Mouse (Mus musculus) kidney, embryonic 16.5 days (tissue): Measurements from ENCODE around the gene Ccdc69. TPM values are rescaled to one million over a fixed set of nuclear protein-coding genes. Genes with fewer than 3 reads are reported as not detected.

Source experiments
- ATAC-seq: fragments of 200-750 bp; cut with Nextera tagmentation; 2 replicates; pipeline ENCODE4 v1.8.0; 2017; ENCODE audit warnings: moderate TSS enrichment; ENCODE audit not compliant: low FRiP score, low TSS enrichment
- H3K27ac ChIP-seq: fragments of 300-500 bp; sonication (generic); 2 replicates; pipeline ENCODE4 v1.5.1; 2014; ENCODE audit warnings: low read length
- H3K27me3 ChIP-seq: fragments of 300-500 bp; sonication (generic); 2 replicates; pipeline ENCODE4 v1.6.1; 2014; ENCODE audit warnings: low read length, control low read depth, mixed read lengths; ENCODE audit not compliant: insufficient read depth
- H3K36me3 ChIP-seq: fragments of 300-500 bp; sonication (generic); 2 replicates; pipeline ENCODE4 v1.6.1; 2014; ENCODE audit warnings: low read length, control low read depth, mixed read lengths; ENCODE audit not compliant: insufficient read depth
- H3K4me1 ChIP-seq: fragments of 300-500 bp; sonication (generic); 2 replicates; pipeline ENCODE4 v1.6.1; 2014; ENCODE audit warnings: low read length, control low read depth, mixed read lengths; ENCODE audit not compliant: insufficient read depth
- H3K4me2 ChIP-seq: fragments of 300-500 bp; sonication (generic); replicated peaks from 2 replicates; pipeline ENCODE4 v1.6.1; 2014; ENCODE audit warnings: low read depth, low read length
- H3K4me3 ChIP-seq: fragments of 300-500 bp; sonication (generic); 2 replicates; pipeline ENCODE4 v1.5.1; 2014; ENCODE audit warnings: mild to moderate bottlenecking, low read length
- H3K9ac ChIP-seq: fragments of 300-500 bp; sonication (generic); replicated peaks from 2 replicates; pipeline ENCODE4 v1.6.1; 2014; ENCODE audit warnings: low read length
- H3K9me3 ChIP-seq: fragments of 300-500 bp; sonication (generic); 2 replicates; pipeline ENCODE4 v1.6.1; 2016; ENCODE audit warnings: low read length, control low read depth
- WGBS: fragments of 180-500 bp; shearing (Covaris S2); extraction: QIAGEN DNeasy Blood & Tissue Kit; methylation state at CpG from one replicate; pipeline ENCODE4 v1.1.7; 2014; 5-methylcytosine and 5-hydroxymethylcytosine counted together
- polyA plus RNA-seq: library from polyadenylated mRNA; unstranded; fragments of >200 nt; fragmentation: Nextera tagmentation; extraction: Ambion mirVana; gene quantifications from 2 replicates; pipeline ENCODE4 v1.2.1, GENCODE M21; 2015

Ccdc69 gene
- polyA plus RNA-seq, 1 experiment from 2014 or later: 3.6 TPM

DNA sequence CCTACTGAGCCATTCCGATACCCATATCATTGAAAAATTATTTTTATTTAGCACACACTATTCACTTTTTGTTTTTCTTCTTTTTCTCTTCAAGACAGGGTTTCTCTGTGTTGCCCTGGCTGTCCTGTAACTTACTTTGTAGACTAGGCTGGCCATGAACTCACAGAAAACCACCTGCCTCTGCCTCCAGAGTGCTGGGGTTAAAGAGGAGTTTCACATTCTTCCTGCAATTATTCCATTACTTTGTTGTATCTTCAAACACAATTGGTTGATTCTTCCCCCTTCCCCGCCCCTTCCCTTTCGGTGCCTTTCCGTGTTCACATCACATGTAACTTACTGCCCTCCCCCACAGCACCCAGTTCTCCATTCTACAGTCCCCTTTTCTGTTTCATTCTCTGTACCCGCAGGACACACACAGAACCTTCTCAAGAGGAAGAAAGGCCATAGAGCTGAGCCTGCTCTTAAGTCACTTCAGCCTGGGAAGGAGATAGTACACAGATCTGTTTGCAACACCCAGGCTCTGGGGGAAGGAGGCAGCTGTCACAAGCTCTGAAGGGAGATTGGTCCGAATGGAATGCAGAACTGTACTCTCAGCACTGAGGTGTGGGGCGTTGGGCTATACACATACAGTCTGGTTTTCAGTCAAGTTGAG lies 35.4 kb upstream of the Ccdc69 start:
- peak; percentile 55; the same call in 1 of the 2 replicates for ATAC-seq
- Histone ChIP-seq H3K4me3 (no peak overlapping the region), H3K4me2 (no peak overlapping the region), H3K27me3 (no peaks in the 10 kb centered on the region), H3K9ac (no peak overlapping the region), H3K9me3 (0 out of 2 replicates have a peak, but pooled peaks cover 4% of the 10 kb centered on the region), H3K36me3 (no peaks in the 10 kb centered on the region), H3K4me1 (peaks cover 18% of the 10 kb centered on the region), H3K27ac (peak overlapping the region; percentile 39; the same call in 1 of the 2 replicates)
- WGBS: 64% methylated on average over 7 of the region's 7 CpGs

DNA sequence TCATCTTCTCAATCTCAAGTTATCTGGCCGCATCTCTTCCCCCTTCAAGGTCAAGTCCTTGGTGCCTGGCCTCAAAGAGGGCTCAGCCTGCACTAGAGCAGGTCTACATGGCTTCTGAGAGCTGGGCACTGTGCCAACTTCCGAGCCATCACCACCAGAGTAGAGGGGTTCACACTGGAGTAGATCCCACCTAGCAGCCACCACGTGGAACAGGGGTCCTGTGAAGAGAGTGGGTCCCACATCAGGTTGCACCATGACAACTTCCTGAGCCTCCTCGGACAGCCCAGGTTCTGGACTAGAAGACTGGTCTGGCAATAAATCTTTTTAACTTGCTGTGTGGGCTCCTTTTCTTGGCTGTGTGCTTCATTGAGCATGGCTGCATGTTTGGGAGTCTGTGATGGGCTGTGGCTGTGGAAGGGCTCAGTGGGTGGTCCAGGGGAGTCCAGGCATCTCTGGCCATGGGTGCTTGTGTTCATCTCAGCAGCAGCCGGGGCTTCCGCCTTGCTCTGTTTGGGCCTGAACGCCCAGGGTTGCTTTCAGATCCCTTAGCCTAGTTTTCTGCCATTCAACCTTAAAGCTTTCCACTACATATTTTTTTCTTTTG lies 32.7 kb upstream of the Ccdc69 start:
- H3K27me3 ChIP-seq: no peaks in the 10 kb centered on the region
- H3K36me3 ChIP-seq: no peaks in the 10 kb centered on the region
- H3K27ac ChIP-seq: peak overlapping the region; percentile 67
- ATAC-seq: peak; percentile 93
- 16% methylated on average over 7 of the region's 7 CpGs for WGBS
- H3K4me3 ChIP-seq: no peak overlapping the region
- H3K4me2 ChIP-seq: no peak overlapping the region
- 0 out of 2 replicates have a peak, but pooled peaks cover 4% of the 10 kb centered on the region for H3K9me3 ChIP-seq
- peaks cover 18% of the 10 kb centered on the region for H3K4me1 ChIP-seq
- no peak overlapping the region for H3K9ac ChIP-seq

DNA sequence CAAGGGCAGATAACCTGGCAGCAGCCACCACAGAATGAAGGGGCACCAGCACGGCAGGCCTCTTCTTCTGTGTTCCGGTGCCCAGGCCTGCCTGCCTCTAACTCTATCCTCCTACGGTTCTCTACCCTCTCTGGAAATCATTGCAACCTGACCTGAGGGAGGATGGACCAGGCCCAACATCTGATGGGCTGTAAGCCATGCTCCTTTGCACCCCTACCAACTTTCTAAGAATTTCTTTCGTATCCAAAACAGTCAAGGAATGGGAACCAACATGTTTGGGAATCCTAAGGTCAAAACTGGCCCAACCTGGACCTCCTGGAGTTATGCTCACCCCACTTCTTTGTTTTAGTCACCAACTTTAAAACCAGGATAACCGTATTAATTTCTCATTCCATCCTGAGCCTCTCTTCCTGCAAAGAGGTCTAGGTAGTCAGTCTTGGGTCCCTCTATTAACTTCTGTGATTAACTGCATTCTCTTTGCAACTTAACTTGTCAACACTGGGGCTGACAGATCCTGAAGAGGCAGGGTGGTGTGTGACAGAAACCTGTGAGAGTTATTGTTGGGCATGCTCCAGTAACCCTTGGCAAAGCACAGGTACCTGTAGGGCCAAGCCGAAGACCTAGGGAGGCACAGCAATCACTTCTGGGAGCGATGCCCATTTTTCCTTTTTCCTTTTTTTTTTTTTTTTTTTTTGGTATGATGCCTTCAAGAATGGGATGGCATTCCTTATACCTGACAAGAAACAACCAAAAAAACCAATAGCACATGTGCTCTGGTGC lies 31.8 kb upstream of the Ccdc69 start:
- Histone ChIP-seq H3K9me3 (no peaks in the 10 kb centered on the region), H3K4me3 (no peak overlapping the region), H3K27me3 (no peaks in the 10 kb centered on the region), H3K36me3 (0 out of 2 replicates have a peak, but pooled peaks cover 3% of the 10 kb centered on the region), H3K27ac (no peak overlapping the region), H3K9ac (no peak overlapping the region), H3K4me1 (peaks cover 18% of the 10 kb centered on the region), H3K4me2 (no peak overlapping the region)
- WGBS: 87% methylated on average over 7 of the region's 7 CpGs
- no peak for ATAC-seq

DNA sequence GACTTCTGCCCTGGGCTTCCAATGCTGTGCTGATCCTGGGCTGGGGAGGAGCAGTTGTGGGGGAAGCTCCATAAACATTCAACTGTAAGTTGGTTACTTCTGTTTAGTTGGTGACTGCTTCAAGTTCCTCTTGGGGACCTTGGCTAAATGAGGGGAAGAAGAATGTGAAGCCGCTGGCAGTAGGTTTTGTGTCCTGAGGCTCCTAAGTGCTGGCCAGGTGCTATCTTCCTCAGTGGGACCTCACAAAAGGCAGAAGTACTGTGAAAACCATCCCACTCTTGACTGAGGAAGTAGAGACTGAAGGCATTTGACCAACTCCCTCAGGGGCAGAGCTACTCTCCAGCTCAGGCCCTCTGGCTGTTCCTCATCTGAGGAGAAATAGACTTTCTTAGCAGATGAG lies 28.7 kb upstream of the Ccdc69 start:
- no peak overlapping the region for H3K27ac ChIP-seq
- 90% methylated on average over 1 of the region's 1 CpGs for WGBS
- no peak overlapping the region for H3K9ac ChIP-seq
- H3K4me2 ChIP-seq: no peak overlapping the region
- no peak for ATAC-seq
- H3K9me3 ChIP-seq: no peaks in the 10 kb centered on the region
- H3K4me3 ChIP-seq: no peak overlapping the region
- H3K27me3 ChIP-seq: no peaks in the 10 kb centered on the region
- H3K4me1 ChIP-seq: peaks cover 19% of the 10 kb centered on the region
- H3K36me3 ChIP-seq: 0 out of 2 replicates have a peak, but pooled peaks cover 4% of the 10 kb centered on the region

DNA sequence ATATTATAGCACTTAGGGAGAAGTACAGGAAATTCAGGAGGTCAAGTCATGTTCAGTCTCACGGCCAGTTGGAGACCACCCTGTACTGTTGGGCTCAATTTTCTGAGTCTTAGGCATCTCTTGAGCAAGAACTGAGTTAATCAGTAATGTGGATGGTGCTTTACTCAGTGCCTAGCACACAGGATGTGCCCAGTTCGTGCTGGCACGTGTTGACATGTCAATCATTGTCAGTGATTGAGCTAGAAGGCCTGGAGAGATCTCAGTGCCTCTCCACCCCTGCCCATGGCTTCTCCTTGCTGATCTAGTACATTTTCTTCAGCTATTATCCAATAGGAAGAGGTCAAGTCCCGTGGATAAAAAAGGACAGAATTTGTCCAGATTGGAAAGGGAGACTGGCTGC lies 27.5 kb upstream of the Ccdc69 start:
- no peak overlapping the region for H3K9ac ChIP-seq
- H3K27me3 ChIP-seq: no peaks in the 10 kb centered on the region
- H3K36me3 ChIP-seq: 0 out of 2 replicates have a peak, but pooled peaks cover 4% of the 10 kb centered on the region
- no peak; the same call in 1 of the 2 replicates for ATAC-seq
- H3K9me3 ChIP-seq: no peaks in the 10 kb centered on the region
- 62% methylated on average over 4 of the region's 4 CpGs for WGBS
- no peak overlapping the region for H3K4me2 ChIP-seq
- no peak overlapping the region for H3K4me3 ChIP-seq
- peaks cover 8% of the 10 kb centered on the region for H3K4me1 ChIP-seq
- no peak overlapping the region for H3K27ac ChIP-seq

DNA sequence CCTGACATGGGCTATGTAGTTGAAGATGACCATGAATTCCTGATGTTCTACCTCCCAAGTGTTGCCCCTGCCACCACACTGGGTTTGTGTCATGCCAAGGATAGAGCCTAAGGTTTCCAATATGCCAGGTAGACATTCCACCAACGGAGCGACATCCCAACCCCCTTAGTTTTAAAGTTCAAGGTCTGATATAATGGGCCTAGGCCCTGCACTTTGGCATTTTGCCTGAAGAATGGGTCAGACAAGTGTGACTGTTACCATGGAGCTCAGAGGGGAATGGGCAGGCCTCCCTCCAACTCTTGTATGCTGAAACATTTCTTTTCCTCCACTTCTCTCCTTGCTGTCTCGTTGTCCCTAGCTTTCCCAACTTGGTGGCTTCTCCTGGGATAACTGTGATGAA lies 25.3 kb upstream of the Ccdc69 start:
- no peak for ATAC-seq
- no peaks in the 10 kb centered on the region for H3K9me3 ChIP-seq
- no peak overlapping the region for H3K27ac ChIP-seq
- H3K4me3 ChIP-seq: no peak overlapping the region
- 0 out of 2 replicates have a peak, but pooled peaks cover 5% of the 10 kb centered on the region for H3K4me1 ChIP-seq
- WGBS: 70% methylated on average over 3 of the region's 3 CpGs
- 0 out of 2 replicates have a peak, but pooled peaks cover 4% of the 10 kb centered on the region for H3K36me3 ChIP-seq
- no peak overlapping the region for H3K4me2 ChIP-seq
- no peaks in the 10 kb centered on the region for H3K27me3 ChIP-seq
- H3K9ac ChIP-seq: no peak overlapping the region

DNA sequence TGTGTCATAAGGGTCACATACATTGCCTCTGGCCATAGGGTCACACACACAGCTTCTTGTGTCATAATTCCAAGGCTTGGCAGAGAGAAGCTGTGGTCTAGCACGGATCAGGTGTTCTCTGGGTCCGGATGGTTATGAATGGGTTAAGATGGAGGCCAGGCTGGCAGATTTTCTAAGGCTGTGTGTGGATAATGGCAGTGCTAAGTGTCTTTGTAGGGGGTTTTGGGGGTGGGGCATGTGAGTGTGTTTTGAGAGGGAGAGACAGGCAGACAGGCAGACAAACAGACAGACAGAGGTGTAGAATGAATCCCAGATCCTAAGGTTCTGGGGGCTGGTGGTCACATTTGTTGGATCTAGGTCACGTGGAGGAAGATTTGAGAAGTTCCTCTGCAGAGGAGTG lies 24.1 kb upstream of the Ccdc69 start:
- no peak for ATAC-seq
- H3K9ac ChIP-seq: no peak overlapping the region
- H3K27me3 ChIP-seq: no peaks in the 10 kb centered on the region

DNA sequence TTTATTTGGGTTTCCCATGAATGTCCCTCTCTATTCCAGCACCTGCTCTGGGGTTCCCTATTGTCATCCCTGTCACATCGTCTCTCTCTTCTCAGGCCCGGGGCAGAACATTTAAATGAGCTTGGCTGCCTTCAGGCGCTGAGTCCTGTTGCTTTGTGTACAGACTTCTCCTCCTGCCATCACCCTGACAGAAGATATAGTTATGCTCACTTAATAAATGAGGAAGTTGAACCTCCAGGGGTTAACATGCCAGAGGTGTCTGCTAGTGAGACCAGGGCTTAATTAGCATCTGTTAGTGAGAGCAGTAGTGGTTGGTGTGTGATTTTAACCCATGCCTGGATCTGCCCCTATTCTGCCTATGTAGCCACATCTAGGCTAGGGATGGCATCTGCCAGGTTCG lies 21.9 kb upstream of the Ccdc69 start:
- Histone ChIP-seq H3K27ac (no peak overlapping the region), H3K4me2 (no peak overlapping the region), H3K9me3 (no peaks in the 10 kb centered on the region), H3K4me1 (peaks cover 10% of the 10 kb centered on the region; the same call in 1 of the 2 replicates), H3K4me3 (no peak overlapping the region), H3K9ac (no peak overlapping the region), H3K27me3 (no peaks in the 10 kb centered on the region), H3K36me3 (0 out of 2 replicates have a peak, but pooled peaks cover 3% of the 10 kb centered on the region)
- no peak for ATAC-seq
- WGBS: 62% methylated on average over 4 of the region's 4 CpGs

More for the DNA sequence above, 24.1 kb upstream of the Ccdc69 start:
- no peak overlapping the region for H3K4me2 ChIP-seq
- no peak overlapping the region for H3K27ac ChIP-seq
- H3K36me3 ChIP-seq: 0 out of 2 replicates have a peak, but pooled peaks cover 4% of the 10 kb centered on the region
- no peaks in the 10 kb centered on the region for H3K9me3 ChIP-seq
- H3K4me1 ChIP-seq: peaks cover 8% of the 10 kb centered on the region; the same call in 1 of the 2 replicates
- H3K4me3 ChIP-seq: no peak overlapping the region
- WGBS: 84% methylated on average over 3 of the region's 3 CpGs

DNA sequence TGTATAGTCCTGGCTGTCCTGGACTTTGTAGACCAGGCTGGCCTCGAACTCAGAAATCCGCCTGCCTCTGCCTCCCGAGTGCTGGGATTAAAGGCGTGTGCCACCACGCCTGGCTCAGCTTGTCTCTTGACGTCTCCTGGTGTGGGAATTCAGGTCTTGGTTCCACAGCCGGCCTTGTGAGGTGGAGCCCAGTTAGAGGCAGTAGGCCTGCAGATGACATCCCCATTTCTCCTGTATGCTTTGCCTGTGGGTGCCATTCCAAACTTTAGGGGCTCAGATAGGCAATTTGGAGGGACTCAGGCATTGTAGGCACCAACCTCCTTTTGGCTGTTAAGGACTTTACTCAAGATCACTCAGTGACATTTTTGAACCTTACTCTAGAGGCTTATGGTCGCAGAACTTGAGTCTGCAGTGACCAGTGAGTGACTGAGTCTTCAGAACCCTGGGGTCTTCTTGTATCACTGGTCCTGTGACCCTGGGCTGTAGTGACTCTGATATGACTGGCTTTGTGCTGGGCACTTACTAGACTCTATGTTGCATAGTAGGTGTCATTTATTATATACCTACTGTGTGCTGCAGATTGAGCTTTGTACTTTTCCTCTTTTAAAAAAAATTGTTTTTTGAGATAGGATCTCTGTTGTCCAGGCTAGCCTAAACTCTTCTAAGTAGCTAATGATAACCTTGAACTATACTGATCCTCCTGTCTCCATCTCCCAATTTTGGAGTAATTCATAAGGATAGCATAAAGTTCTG lies 21.3 kb upstream of the Ccdc69 start:
- Histone ChIP-seq H3K27ac (no peak overlapping the region), H3K4me3 (no peak overlapping the region), H3K4me2 (no peak overlapping the region; the same call in 1 of the 2 replicates), H3K9me3 (no peaks in the 10 kb centered on the region), H3K27me3 (no peaks in the 10 kb centered on the region), H3K36me3 (no peaks in the 10 kb centered on the region), H3K4me1 (peaks cover 10% of the 10 kb centered on the region; the same call in 1 of the 2 replicates), H3K9ac (no peak overlapping the region)
- WGBS: 94% methylated on average over 8 of the region's 8 CpGs
- no peak for ATAC-seq
